Mouse (Mus musculus): ENCODE measurements around the gene Tmem217.
A peak's percentile ranks its signal among the peaks of the same experiment; 100 is the strongest.

The Tmem217 gene

GRCm38 (mm10) chr17:29552162-29552732, at the start of gene Tmem217:
TSS of gene Tmem217 (minus strand) at chr17:29552385.
- no peak for DNase-seq (ENCODE audit: low spot score in 2 of 2)

- DNase-seq (ENCODE audit: low spot score in 2 of 2) = no peak
Measured at GRCm38 (mm10) chr17:29601391-29601790, 49.2 kb upstream of the Tmem217 start.

GRCm38 (mm10) chr17:29599537-29599936, 47.4 kb upstream of the Tmem217 start:
- DNase-seq (ENCODE audit: low spot score in 2 of 2) = no peak

DNA sequence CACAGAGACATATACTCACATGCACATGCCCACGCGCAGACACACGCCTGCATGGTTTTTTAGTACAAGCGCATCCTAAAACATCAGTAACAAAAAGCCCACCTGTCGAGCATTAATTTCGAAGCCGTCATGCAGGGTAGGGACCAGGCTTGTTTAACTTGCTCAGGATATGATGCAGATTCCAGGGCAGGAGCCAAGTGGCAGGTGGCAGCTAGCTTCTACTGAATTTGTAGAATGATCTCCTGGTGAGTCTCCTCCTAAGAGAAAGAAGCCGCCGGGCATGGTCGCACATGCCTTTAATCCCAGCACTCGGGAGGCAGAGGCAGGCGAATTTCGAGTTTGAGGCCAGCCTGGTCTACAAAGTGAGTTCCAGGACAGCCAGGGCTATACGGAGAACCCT, 46.9 kb upstream of the Tmem217 start:
- no peak for DNase-seq (ENCODE audit: low spot score in 2 of 2)

DNA sequence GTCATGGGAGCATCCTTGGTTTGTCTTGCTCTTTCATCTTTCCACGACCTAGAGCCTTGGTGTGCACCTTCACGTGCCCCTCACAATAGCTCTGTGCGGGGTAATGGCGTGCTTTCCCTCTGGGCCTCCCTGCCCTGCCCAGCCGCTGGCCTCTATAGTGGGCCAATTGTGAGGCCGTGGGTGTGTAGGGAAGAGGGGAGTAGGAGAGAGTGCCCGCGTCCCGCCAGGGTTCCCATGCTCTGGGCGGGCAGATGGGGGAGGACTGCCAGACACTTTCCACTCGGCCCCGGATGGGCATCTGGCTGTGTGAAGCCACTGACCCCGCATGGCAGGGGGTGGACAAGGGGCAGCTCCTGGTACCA, 44.6 kb upstream of the Tmem217 start:
- no peak for DNase-seq (ENCODE audit: low spot score in 2 of 2)

- no peak for DNase-seq (ENCODE audit: low spot score in 2 of 2)
Measured at GRCm38 (mm10) chr17:29595891-29596770, 43.9 kb upstream of the Tmem217 start.

DNA sequence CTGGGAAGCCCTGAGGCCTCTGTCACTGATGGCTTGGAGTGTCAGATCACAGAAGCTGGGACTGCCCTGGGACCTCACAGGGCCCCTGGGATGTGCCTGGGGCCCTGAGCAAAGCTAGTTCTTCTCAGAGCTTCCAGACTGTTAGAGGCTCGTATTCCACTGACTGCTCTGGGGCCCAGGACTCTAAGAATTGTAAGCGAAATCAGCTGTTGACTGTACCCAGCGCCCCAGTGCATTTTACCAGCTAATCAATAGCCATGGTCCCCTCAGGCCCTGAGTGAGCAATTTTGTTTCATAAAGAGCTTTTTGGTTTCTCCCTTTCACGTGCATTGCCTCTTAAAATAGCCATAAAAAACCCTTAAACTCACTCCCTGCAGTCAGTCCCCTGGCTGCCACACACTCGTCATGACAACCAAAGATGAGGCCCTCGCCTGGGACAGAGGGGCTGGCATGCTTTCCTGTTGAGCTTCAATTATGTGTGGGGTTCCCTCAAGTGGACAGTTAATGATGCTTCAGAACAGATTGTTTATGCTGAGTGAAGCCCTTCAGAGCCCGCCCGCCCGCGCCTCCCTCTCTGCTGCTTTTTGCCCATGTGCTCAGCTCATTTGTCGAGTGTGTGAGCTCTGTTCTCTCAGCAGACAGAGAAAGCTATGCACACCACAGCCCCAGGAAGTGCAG, 37.2 kb upstream of the Tmem217 start:
- DNase-seq (ENCODE audit: low spot score in 2 of 2) = peak; percentile 15 to 34

DNA sequence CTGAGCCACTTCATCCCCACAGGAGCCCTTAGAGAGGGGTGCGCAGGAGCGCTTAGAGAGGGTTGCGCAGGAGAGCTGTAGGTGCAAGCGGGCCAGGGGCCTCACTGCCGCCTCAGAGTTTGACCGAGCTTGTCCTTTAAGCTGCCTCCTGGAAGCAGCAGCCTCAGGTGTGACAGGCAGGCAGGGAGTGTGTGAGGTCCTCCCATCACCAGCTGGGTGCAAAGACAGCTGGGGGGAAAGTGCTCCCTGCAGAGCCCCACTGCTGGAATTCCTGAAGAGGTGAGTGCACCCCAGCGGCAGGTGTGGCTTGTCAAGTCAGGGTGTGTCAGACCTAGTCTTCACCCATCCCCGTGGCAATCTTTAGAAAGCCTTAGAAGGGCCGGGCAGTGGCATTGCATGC, 34.7 kb upstream of the Tmem217 start:
- DNase-seq (ENCODE audit: low spot score in 2 of 2) = no peak

DNA sequence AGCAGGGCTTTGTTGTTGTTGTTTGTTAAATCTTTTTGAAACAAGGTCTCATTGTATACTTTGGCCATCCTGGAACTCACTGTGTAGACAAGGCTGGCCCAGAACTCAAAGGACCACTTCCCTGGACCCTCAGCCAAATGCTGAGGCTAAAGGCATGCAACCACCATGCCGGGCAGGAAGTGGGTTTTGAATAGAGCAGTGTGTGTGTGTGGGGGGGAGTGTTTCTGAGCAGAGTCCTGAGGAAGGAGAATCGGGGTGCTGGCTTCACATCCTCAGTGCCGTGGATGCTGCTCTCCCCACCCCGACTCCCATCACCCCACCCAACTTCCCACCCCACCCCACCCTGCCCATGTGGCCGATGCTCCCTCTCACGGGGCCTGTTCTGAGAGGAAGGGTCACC, 33.3 kb upstream of the Tmem217 start:
- DNase-seq (ENCODE audit: low spot score in 2 of 2) = no peak

DNA sequence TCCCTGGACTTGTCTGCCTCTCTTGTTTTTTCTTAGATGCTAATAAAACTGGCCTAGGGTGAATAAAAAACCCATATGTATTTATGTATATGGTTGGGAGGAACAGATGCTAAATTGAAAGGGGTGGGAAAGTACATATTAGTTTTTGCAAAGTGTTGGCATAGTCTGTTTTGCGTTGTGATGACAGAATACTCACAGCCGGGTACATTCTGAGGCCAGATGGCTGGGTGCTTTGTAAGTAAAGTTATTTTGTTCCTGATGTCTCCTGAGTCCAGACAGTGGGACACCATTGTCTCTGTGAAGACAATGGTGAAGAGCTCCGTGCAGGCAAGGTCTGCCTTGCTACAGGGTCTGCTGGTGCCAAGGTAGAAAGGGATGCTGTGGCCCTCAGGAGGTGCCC, 32.6 kb upstream of the Tmem217 start:
- DNase-seq (ENCODE audit: low spot score in 2 of 2) = no peak

DNA sequence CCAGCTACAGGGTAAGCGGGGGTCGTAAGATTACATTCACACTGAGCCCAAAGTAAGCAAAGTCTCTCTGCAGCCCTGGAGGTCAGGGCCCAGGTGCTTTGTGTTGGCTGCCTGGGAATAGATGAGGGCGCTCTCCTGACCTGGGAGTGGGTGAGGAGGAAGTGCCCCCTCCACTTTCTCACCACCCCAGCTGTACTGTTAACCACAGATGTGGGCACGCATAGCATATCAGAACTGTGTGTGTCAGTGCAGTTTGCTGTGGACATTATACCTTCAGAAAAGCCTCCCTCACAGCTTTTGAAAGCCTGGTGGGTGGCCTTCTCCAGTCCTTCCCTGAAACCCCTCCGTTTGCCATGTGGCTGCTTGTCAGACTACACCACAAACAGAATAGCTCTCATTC, 32.1 kb upstream of the Tmem217 start:
- no peak for DNase-seq (ENCODE audit: low spot score in 2 of 2)

DNA sequence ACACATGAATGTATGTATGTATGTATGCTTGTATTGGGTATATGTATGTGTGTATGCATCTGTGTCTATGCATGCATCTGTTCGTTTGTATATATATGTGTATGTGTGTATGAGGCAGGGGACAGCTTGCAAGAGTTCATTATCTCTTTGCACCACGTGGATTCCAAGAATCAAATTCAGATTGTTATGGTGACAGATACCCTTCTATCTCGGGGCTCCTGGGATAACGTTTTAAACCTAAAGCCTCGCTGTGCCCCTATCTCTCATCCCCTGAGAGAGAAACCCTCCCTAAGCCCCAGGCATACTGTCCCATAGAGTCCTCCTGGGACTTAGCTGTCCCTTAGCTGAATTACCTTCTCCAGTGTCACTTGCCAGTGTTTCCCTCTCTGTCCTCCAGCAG, 31.4 kb upstream of the Tmem217 start:
- DNase-seq (ENCODE audit: low spot score in 2 of 2) = no peak

GRCm38 (mm10) chr17:29579579-29580126, 27.5 kb upstream of the Tmem217 start:
- DNase-seq (ENCODE audit: low spot score in 2 of 2) = no peak

- no peak for DNase-seq (ENCODE audit: low spot score in 2 of 2)
Measured at GRCm38 (mm10) chr17:29569831-29570230, 17.6 kb upstream of the Tmem217 start.

- no peak for DNase-seq (ENCODE audit: low spot score in 2 of 2)
Measured at GRCm38 (mm10) chr17:29568435-29568834, 16.2 kb upstream of the Tmem217 start.

DNA sequence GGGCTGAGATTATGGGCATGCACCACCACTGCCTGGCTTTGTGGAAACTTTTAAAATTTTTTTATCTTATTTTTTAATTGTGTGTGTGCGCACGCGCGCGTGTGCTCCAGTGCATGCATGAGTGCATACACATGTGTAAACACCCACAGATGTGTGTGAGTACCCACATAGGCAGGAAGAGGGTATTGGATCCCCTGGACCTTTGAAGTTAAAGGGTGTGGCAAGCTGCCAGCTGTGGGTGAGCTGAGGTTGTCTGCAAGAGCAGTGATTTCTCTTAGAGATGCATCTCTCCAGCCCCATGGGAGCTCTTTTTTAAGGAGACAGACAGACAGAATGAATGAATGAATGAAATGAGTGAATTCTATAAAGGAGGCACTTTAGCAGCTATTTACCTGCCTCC, 13.3 kb upstream of the Tmem217 start:
- no peak for DNase-seq (ENCODE audit: low spot score in 2 of 2)

GRCm38 (mm10) chr17:29558476-29558875, 6.3 kb upstream of the Tmem217 start:
- no peak for DNase-seq (ENCODE audit: low spot score in 2 of 2)

GRCm38 (mm10) chr17:29556893-29557292, 4.7 kb upstream of the Tmem217 start:
- DNase-seq (ENCODE audit: low spot score in 2 of 2) = no peak

DNA sequence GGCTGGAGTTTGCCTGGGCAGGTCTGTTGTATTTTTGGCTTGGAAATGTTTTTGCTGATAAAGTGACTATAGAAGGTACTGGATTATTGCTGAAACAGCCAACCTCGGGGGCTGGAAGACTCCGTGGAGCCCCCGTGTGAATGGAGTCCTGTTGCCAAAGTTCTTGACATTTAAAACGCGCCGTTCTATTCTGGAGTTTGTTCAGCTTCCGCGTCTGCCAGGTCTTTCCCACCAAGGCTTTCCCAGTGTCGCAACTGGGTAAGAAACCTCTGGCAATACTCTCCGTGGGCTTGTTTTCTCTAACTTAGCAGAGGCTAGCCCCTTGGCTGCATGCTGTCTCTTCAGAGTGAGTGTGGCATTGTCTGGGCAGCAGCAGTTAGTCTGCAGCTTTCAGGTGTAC, 4.3 kb upstream of the Tmem217 start:
- no peak for DNase-seq (ENCODE audit: low spot score in 2 of 2)

- DNase-seq (ENCODE audit: low spot score in 2 of 2) = no peak
Measured at GRCm38 (mm10) chr17:29554176-29554575, 2.0 kb upstream of the Tmem217 start.

- DNase-seq (ENCODE audit: low spot score in 2 of 2) = no peak
Measured at GRCm38 (mm10) chr17:29551019-29551418, 1.2 kb downstream of the Tmem217 start.

- DNase-seq (ENCODE audit: low spot score in 2 of 2) = peak; percentile 94 to 95
Measured at GRCm38 (mm10) chr17:29549543-29550428, 2.4 kb downstream of the Tmem217 start, which contains the start of the genes Gm17657 and Tbc1d22b. TSS of gene Gm17657 (minus strand) at chr17:29549638. TSS of gene Tbc1d22b (plus strand) at chr17:29549785.
